Mouse (Mus musculus) E14TG2a.4 (cell line): ENCODE data around the gene Brinp2.

Experiments used
- H3K27me3 ChIP-seq: 2 replicates; pipeline ENCODE4 v1.6.1; 2014; ENCODE audit warnings: low read length, control low read depth; ENCODE audit not compliant: insufficient read depth
- H3K36me3 ChIP-seq: 2 replicates; pipeline ENCODE4 v1.6.1; 2014; ENCODE audit warnings: low read length, control low read depth; ENCODE audit not compliant: insufficient read depth
- H3K4me1 ChIP-seq: replicated peaks from 2 replicates; pipeline ENCODE4 v1.6.1; 2014; ENCODE audit warnings: low read depth, low read length, control low read depth
- H3K4me3 ChIP-seq: replicated peaks from 2 replicates; pipeline ENCODE4 v1.5.1; 2014; ENCODE audit warnings: mild to moderate bottlenecking, low read length
- H3K9me3 ChIP-seq: 2 replicates; pipeline ENCODE4 v1.6.1; 2014; ENCODE audit warnings: low read length, control low read depth
- CTCF ChIP-seq: conservative IDR thresholded peaks from 2 replicates; pipeline ENCODE4 v1.5.1; 2014; ENCODE audit warnings: low read length
- NANOG ChIP-seq: IDR thresholded peaks from 2 replicates; pipeline ENCODE4 v1.6.1; 2014; ENCODE audit warnings: borderline replicate concordance, low read length, mixed read lengths
- POU5F1 ChIP-seq: IDR thresholded peaks from 2 replicates; pipeline ENCODE4 v1.6.1; 2014; ENCODE audit warnings: low read length, borderline replicate concordance

The Brinp2 gene

GRCm38 (mm10) chr1:158245486-158245885, 110.6 kb downstream of the Brinp2 start:
- Histone ChIP-seq H3K27me3 (no peaks in the 10 kb centered on the region), H3K4me3 (no peak overlapping the region), H3K9me3 (no peaks in the 10 kb centered on the region), H3K4me1 (no peaks in the 10 kb centered on the region), H3K36me3 (no peaks in the 10 kb centered on the region)
- no peak for TF ChIP-seq NANOG
- TF ChIP-seq CTCF = peak; percentile 12; the same call in 1 of the 2 replicates
- no peak for TF ChIP-seq POU5F1

GRCm38 (mm10) chr1:158244016-158244415, 112.1 kb downstream of the Brinp2 start:
- Histone ChIP-seq H3K9me3 (no peaks in the 10 kb centered on the region), H3K36me3 (no peaks in the 10 kb centered on the region), H3K4me1 (no peaks in the 10 kb centered on the region), H3K4me3 (no peak overlapping the region), H3K27me3 (no peaks in the 10 kb centered on the region)
- no peak for TF ChIP-seq POU5F1
- no peak for TF ChIP-seq NANOG
- no peak for TF ChIP-seq CTCF

- H3K27me3 ChIP-seq = no peaks in the 10 kb centered on the region
- no peak overlapping the region for H3K4me3 ChIP-seq
- TF ChIP-seq NANOG (no peak), POU5F1 (no peak), CTCF (no peak)
- H3K4me1 ChIP-seq = no peaks in the 10 kb centered on the region; the same call in 1 of the 2 replicates
- H3K36me3 ChIP-seq = no peaks in the 10 kb centered on the region
- no peaks in the 10 kb centered on the region for H3K9me3 ChIP-seq
These were observed 114.1 kb downstream of the Brinp2 start for GRCm38 (mm10) chr1:158241848-158242556.

- H3K4me1 ChIP-seq = no peaks in the 10 kb centered on the region; the same call in 1 of the 2 replicates
- TF ChIP-seq POU5F1 (no peak), NANOG (no peak)
- no peaks in the 10 kb centered on the region for H3K27me3 ChIP-seq
- H3K4me3 ChIP-seq = no peak overlapping the region
- no peaks in the 10 kb centered on the region for H3K9me3 ChIP-seq
- no peaks in the 10 kb centered on the region for H3K36me3 ChIP-seq
These were observed 116.3 kb downstream of the Brinp2 start for GRCm38 (mm10) chr1:158239841-158240240.

GRCm38 (mm10) chr1:158238722-158239121, 117.4 kb downstream of the Brinp2 start:
- no peaks in the 10 kb centered on the region; the same call in 1 of the 2 replicates for H3K4me1 ChIP-seq
- no peaks in the 10 kb centered on the region for H3K36me3 ChIP-seq
- H3K4me3 ChIP-seq = no peak overlapping the region
- TF ChIP-seq NANOG (no peak), POU5F1 (no peak), CTCF (no peak)
- no peaks in the 10 kb centered on the region for H3K27me3 ChIP-seq
- H3K9me3 ChIP-seq = no peaks in the 10 kb centered on the region

- Histone ChIP-seq H3K4me1 (no peaks in the 10 kb centered on the region), H3K4me3 (no peak overlapping the region), H3K9me3 (peaks cover 3% of the 10 kb centered on the region; the same call in 1 of the 2 replicates), H3K27me3 (no peaks in the 10 kb centered on the region), H3K36me3 (no peaks in the 10 kb centered on the region)
- TF ChIP-seq NANOG = no peak
- no peak for TF ChIP-seq CTCF
- TF ChIP-seq POU5F1 = no peak
These were observed 127.4 kb downstream of the Brinp2 start for GRCm38 (mm10) chr1:158228687-158229224.

GRCm38 (mm10) chr1:158227239-158227638, 128.9 kb downstream of the Brinp2 start:
- H3K27me3 ChIP-seq = no peaks in the 10 kb centered on the region
- no peak overlapping the region for H3K4me3 ChIP-seq
- H3K9me3 ChIP-seq = peaks cover 6% of the 10 kb centered on the region; the same call in 1 of the 2 replicates
- TF ChIP-seq NANOG = no peak
- no peak for TF ChIP-seq POU5F1
- no peaks in the 10 kb centered on the region for H3K4me1 ChIP-seq
- H3K36me3 ChIP-seq = no peaks in the 10 kb centered on the region

GRCm38 (mm10) chr1:158226689-158227088, 129.4 kb downstream of the Brinp2 start:
- H3K27me3 ChIP-seq = no peaks in the 10 kb centered on the region
- no peaks in the 10 kb centered on the region for H3K36me3 ChIP-seq
- no peaks in the 10 kb centered on the region for H3K4me1 ChIP-seq
- peaks cover 6% of the 10 kb centered on the region; the same call in 1 of the 2 replicates for H3K9me3 ChIP-seq
- no peak overlapping the region for H3K4me3 ChIP-seq
- TF ChIP-seq POU5F1 (no peak), NANOG (no peak), CTCF (no peak)

GRCm38 (mm10) chr1:158221048-158221447, 135.1 kb downstream of the Brinp2 start:
- Histone ChIP-seq H3K4me1 (0 out of 2 replicates have a peak, but pooled peaks cover under 1% of the 10 kb centered on the region), H3K27me3 (no peaks in the 10 kb centered on the region), H3K36me3 (no peaks in the 10 kb centered on the region), H3K9me3 (peaks cover 6% of the 10 kb centered on the region; the same call in 1 of the 2 replicates), H3K4me3 (no peak overlapping the region)
- TF ChIP-seq CTCF (no peak), POU5F1 (no peak), NANOG (no peak)
